Mouse (Mus musculus) urinary bladder, adult 2 months (tissue): ENCODE measurements around the gene Zhx3. TPM values are rescaled to one million over a fixed set of nuclear protein-coding genes. Genes with fewer than 3 reads are reported as not detected.

Experiments
- DNase-seq: peaks from one replicate; pipeline ENCODE4 v3.0.0; 2022; ENCODE audit warnings: low spot score
- polyA plus RNA-seq: library from polyadenylated mRNA; depleted of rRNA; stranded (reverse); fragments of >200 nt; gene quantifications from 2 replicates; pipeline ENCODE4 v1.2.3, GENCODE M21; 2012; rRNA removed

Gene Zhx3
- polyA plus RNA-seq, 1 experiment: 5.7 TPM

DNA sequence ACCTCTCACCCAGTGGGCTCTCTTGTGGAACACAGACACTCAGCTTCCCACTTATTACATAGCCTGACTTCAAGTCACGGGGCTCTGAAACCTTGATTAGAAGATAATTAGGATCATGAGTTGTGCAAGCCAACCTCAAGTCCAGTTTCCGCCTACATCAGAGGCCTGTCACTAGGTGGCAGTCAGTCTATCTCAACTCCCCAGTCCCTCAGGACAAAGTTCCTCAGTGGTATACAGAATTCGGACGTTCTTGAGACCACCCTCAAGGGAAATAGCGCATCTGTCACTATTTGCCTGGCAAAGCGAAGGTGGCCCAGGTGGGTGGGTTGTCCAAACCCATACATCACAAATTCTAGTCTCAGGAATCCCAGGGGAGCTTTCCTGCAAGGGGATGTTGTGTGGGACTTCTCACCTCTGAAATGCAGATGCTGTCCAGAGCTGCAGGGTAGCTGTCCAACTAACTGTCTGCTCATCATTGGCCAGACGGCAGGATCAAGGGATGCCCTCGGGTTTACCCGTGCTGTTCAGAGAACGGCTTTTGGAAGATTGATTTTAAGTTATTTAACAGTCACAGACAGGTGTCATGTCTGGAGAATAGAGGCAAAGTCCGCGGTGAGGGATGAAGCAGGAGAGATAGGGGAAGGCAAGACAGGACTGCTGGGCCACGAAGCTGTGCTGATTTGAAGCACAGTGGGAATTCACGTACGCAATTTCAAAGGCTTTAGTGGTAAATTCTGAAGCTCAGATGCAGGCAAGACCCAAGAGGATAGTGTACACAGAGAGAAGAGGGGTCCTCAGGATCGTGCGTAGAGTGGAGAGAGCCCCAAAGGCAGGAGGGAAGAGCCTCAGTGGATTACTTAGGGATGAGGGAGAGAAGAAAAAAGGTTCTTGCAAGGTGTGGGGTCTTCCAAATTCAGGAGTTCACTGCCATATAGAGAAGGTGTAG, 142.7 kb downstream of the Zhx3 start:
- DNase-seq: no peak

DNA sequence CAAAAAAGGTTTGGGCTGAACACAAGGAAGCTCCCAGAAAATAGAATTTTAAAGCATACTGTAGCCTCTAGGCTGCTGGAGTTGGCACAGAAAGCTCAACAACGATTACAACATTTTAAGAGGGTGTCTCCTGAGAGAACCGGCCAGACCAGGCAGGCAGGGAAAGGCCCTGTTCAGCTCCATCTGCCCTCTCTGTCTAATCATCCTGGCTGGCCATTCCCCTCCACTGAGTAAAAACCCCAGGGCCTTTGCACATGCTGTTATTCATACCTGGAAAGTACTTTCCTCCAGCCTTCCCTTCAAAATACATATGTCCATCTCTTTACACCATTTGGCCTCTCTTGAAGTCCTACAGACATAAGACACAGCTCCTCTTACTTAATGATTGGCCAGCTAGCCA, 143.4 kb downstream of the Zhx3 start:
- no peak for DNase-seq

DNA sequence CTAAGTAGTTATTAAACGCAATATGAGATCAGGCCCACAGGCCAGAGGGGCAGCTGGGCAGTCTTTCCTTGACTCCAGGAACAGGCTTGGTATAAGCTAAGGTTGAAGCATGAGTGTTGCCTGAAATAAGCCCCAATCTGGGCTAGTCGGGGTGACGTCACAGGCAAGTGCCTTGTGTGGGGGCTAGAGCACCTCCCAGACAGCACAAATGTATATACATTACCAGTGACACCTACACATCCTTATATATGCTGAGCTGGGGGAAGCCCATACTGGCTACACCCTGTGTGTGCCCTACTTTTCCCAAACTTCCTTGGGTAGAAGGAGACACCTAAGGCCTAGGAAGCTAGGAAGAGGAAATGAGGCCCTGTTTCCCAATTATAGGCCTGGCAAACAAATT, 143.8 kb downstream of the Zhx3 start:
- DNase-seq: no peak

DNA sequence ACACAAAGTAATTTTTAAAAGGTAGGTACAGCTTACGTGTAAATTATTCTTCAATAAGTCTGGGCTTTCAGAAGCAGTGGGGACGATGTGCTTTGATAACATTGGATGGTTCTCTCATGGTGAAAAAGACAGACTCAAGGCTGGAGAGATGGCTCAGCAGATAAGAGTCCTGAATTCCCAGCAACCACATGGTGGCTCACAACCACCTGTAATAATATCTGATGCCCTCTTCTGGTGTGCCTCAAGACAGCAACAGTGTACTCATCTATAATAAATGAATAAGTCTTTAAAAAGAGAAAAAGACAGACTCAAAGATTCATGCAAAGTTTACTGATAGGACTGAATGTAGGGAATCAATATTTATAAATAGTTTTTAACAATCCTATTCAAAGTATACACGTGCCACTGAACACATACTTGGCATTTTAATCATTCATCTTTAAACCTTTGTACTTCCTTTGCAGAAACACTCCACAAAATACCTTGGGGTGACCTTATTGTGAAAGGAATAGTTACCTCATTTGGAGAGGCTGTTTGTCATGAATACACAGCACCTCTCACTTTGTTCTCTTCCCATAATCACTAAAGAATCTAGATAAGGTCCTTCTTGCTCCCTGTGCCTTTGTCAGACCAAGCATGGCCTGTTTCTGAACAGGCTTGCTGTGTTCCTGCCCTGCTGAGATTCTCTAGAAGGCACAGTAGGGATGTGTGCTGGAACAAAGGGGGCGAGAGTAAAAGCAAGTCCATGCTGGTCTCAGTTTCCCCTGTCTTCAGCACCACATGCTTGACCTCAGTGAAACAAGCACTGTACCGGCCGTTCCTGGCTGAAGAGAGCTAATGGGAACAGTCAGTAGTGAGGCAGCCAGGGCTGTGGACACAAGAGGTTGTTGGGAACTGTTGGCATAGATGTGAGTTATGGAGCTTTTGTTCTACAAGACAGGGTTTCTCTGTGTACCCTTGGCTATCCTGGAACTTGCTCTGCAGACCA, 146.6 kb downstream of the Zhx3 start:
- no peak for DNase-seq

DNA sequence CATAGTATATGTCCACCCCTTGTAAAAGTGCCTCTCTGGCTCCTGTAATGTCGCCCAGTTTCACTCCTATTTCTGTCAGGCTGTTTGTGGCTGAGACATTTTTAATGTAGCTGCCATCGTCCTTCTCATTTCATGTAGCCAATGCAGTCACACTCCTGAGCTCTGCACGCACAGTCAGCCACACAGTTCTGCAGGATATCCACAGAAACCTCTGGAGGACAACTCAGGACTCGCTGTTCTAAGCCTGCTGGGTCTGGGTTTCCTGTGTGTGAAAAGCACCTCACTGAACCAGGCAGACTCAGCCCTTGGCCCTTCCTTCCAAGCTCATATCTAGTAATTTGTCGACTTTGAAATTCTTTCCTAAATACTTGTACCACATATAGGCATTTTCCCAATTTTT, 148.3 kb downstream of the Zhx3 start:
- no peak for DNase-seq

DNA sequence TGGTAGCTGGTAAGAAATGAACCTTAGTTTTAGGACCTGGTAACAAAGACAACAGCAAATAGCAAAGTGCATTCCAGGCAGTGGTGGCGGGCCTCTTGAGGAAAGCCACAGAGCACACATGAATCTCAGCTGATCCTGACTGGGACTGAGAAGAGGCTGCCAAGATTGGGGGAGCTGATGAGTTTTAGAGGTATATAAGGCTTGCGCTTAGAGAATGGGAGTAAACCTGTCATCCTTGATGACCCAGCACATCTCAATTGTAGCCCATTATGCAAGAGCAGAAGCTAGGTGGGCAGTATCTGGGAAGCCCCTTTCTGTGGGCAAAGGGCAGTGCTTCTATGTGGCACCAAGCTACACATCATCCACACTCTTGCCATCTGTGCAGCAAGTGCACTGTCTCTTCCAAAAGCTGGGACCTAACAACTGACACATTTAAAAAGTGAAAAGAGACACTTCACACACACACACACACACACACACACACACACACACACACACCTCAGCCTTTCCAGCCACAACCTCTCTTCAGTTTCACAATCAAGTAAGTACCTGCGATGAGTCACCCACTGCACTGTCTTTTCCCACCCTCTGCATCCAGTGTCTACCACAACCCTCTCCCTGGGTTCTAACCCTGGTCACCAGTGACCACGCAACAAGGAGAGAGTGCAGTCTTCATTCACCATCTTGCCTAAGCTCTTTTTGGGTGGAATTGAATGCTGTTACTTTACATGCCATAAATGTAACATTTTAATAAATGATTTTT, 149.0 kb downstream of the Zhx3 start:
- DNase-seq: no peak

DNA sequence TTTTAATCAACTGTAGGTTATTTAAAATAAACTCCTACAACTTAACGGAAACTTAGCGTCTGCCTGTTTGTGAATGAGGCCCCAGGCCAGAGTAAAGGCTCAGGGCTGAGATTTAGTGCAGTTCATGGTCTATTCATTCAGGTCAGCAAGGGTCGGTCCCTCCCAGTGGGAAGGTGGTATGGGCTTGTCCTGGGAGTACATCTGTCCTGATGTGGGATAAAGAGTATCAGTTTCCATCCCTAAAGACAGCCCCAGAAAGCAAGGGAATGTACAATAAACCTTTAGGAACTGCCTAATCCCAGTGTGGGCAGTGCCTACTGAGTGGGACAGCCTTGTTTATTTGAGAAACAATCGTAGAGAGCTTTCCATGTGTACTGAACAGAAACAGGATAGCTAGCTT, 150.1 kb downstream of the Zhx3 start:
- no peak for DNase-seq

DNA sequence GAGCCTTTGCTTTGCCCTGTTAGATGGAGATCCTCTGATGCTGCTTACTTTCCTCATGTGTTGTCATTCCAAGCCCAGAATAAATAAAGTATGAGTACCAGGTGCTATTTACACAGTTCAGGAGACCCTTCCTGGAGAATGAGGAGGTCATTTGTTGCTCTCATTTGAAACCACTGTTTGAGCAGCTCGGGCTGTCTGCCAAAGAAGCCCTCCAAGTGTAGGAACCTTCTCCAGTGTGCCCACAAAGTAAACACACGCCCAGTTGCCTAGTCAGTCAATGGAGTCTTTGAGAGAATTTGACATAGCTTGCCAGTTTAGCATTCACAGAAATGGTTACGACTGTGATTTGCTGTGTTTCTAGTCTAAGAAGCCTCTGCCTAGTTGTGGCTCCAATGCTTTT, 154.0 kb downstream of the Zhx3 start:
- no peak for DNase-seq

DNA sequence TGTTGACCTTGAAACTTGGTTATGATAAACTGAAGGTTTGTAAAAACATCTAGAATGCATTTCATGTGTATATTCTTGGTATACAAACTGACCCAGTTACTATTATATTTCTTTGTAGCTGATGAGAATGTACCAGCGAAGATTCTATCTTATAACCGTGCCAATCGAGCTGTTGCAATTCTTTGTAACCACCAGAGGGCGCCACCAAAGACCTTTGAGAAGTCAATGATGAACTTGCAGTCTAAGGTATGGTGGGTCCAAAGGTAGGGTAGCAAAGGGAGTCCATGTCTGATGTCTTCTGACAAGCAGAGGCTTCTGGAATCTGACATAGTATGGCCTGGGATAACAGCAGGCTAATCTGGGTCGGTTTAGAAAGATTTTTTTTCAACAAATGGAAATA, 155.5 kb downstream of the Zhx3 start:
- no peak for DNase-seq

DNA sequence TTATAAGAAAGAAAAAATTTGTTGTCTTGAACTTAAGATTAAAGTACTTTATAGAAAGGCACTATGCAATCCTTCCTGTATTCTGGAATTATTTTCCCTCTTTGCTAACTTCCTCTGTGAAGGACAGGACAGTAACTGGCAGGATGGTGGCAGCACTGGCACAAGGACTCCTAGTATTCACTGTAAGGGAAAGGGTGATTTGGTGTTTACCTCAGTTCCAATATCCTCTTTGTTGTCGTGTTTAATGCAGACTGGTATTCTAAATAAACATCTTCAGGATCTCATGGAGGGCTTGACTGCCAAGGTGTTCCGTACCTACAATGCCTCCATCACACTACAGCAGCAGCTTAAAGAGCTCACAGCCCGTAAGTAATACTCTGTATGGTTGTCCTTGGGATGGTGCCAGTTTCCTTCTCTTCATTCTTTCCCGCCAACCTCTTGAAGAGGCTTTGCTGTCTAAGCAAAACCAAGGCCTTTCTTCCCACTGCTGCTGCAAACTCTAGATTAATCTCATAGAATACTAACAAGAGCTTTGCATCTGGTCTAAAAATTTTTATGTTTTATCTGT, 157.3 kb downstream of the Zhx3 start:
- DNase-seq: no peak

DNA sequence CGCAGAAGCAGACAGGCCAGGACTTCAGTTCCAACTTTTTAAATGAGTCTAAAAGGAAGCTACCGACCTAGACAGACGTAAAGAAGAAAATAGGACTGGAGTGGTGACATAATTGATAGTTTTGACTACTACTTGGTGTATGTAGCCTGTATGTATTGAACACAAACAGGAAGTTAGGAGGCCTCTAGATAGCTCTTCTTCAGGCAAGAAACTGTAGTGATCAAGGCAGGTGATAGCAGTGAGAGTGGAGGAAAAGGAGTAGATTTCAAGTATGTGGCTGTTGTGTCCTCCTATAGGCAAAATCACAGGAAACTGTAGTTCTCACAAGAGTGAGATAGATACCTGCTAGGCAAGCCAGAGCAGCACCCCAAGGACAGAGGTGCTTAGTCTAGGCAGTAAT, 165.1 kb downstream of the Zhx3 start:
- DNase-seq: no peak

DNA sequence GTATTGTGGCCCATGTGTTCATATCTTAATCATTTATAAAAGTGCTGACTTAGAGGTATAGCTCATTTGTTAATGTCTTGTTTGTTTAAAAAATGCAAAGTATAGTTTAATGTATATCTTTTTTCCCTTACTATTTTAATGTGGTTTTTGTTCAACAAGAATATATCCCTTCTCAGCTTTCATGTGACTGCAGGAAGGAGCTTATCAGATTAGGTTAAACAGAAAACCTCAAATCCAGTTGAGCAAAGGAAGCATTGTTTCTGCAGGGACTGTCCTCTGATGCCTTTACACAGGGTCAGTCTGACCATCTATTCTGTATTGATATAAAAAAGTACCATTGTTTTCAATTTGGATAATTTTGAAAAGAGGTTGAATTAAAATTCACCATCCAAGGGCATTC, 170.0 kb downstream of the Zhx3 start:
- no peak for DNase-seq

DNA sequence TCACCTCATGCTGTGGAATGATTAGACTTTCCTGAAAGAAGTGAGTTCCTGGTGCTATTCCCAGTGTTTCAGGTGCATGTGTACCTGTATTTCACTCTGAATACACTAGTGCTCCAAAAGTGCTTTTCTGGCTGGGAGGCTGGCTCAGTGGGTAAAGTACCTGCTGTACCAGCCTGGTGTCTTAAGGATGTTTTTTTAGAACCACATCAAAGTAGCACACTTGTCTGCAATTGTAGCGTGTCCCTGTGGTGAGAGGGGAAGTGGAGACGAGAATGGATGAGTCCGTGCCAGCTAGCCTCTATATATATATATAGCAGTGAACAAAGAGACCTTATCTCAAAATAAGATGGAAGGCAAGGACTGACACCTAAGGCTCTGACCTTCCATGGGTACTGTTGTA, 171.2 kb downstream of the Zhx3 start:
- no peak for DNase-seq

DNA sequence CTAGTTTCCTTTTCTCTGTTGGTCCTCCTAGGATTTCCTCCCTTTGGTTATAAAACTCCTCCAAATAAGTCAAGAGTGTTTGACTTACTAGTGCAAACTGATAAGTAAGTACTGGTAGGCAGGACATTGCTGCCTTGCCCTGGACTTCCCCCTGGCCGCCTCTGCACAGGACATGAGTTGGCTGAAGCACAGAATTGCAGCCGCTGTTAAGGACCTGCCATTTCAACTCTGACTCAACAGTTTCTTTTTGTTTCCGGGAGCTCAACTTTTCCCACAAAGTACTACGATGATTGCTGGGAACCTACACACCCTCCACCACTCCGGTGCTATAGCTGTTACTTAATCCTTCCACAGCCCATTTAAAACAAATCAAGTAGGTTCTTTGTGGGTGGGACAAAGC, 172.5 kb downstream of the Zhx3 start:
- DNase-seq: no peak

Other genes with a start within 250 kb of the Zhx3 start
- 23.6 and 30.7 TPM in 2 replicates for gene Top1, start 227.1 kb downstream of the Zhx3 start, polyA plus RNA-seq
- 56.5 TPM in 2 replicates for gene Plcg1, start 141.7 kb downstream of the Zhx3 start, polyA plus RNA-seq
- 21.1 and 28.2 TPM in 2 replicates for gene Lpin3, start 7.7 kb upstream of the Zhx3 start, polyA plus RNA-seq
- 0.09 and 0.17 TPM in 2 replicates for gene Emilin3, start 39.3 kb upstream of the Zhx3 start, polyA plus RNA-seq
- 26.4 and 27.6 TPM in 2 replicates for gene Chd6, start 236.1 kb upstream of the Zhx3 start, polyA plus RNA-seq